Mouse (Mus musculus) lung, adult 2 months (tissue): ENCODE measurements around the gene Tead1. TPM values are rescaled to one million over a fixed set of nuclear protein-coding genes. Genes with fewer than 3 reads are reported as not detected.

Experiments
- DNase-seq: peaks from one replicate; pipeline ENCODE4 v3.0.0; 2022
- H3K4me1 ChIP-seq: fragments of 200-500 bp; 2 replicates; pipeline ENCODE4 v1.6.1; 2011; ENCODE audit warnings: low read length; ENCODE audit not compliant: control insufficient read depth, insufficient read depth
- H3K4me3 ChIP-seq: fragments of 200-500 bp; replicated peaks from 2 replicates; pipeline ENCODE3; 2011; ENCODE audit warnings: low read depth, mild to moderate bottlenecking, control low read depth, low read length; ENCODE audit errors: extremely low read depth
- CTCF ChIP-seq: fragments of 200-500 bp; IDR thresholded peaks from 2 replicates; pipeline ENCODE4 v1.5.1; 2011; ENCODE audit warnings: mild to moderate bottlenecking, low read length, control low read depth; ENCODE audit not compliant: insufficient read depth
- POLR2A ChIP-seq: fragments of 200-500 bp; IDR thresholded peaks from 2 replicates; pipeline ENCODE4 v1.6.1; 2011; ENCODE audit warnings: low read depth, mild to moderate bottlenecking, control low read depth, low read length, borderline replicate concordance; ENCODE audit errors: extremely low read depth
- WGBS: fragments of 180-500 bp; shearing (Covaris S2); methylation state at CpG from one replicate; pipeline ENCODE4 v1.1.7; 2018; 5-methylcytosine and 5-hydroxymethylcytosine counted together
- polyA plus RNA-seq: library from polyadenylated mRNA; depleted of rRNA; stranded (reverse); fragments of >200 nt; gene quantifications from 2 replicates; pipeline ENCODE4 v1.2.3, GENCODE M21; 2012

Gene Tead1
- polyA plus RNA-seq, 1 experiment, result 45.9 TPM

- Histone ChIP-seq H3K4me3 (no peak overlapping the region), H3K4me1 (peaks cover 6% of the 10 kb centered on the region; the same call in 1 of the 2 replicates)
- TF ChIP-seq POLR2A (no peak), CTCF (no peak)
- WGBS, result 77% methylated on average over 6 of the region's 6 CpGs
- DNase-seq, result no peak
Measured at GRCm38 (mm10) chr7:112792679-112793078, 113.6 kb downstream of the Tead1 start.

GRCm38 (mm10) chr7:112793903-112794302 lies 114.8 kb downstream of the Tead1 start:
- DNase-seq, result no peak
- no peak overlapping the region for H3K4me3 ChIP-seq
- H3K4me1 ChIP-seq, result no peaks in the 10 kb centered on the region; the same call in 1 of the 2 replicates
- WGBS, result 49% methylated on average over 7 of the region's 7 CpGs
- TF ChIP-seq CTCF, result no peak
- no peak for TF ChIP-seq POLR2A

- 19% methylated on average over 2 of the region's 2 CpGs for WGBS
- DNase-seq, result no peak
- H3K4me3 ChIP-seq, result no peak overlapping the region
- no peaks in the 10 kb centered on the region for H3K4me1 ChIP-seq
- no peak for TF ChIP-seq POLR2A
Measured at GRCm38 (mm10) chr7:112794481-112794880, 115.4 kb downstream of the Tead1 start.

GRCm38 (mm10) chr7:112797526-112798321 lies 118.6 kb downstream of the Tead1 start:
- no peak for DNase-seq
- WGBS, result 68% methylated on average over 8 of the region's 8 CpGs
- H3K4me1 ChIP-seq, result no peaks in the 10 kb centered on the region
- H3K4me3 ChIP-seq, result no peak overlapping the region
- TF ChIP-seq CTCF, result no peak
- no peak for TF ChIP-seq POLR2A

GRCm38 (mm10) chr7:112801706-112802105 lies 122.6 kb downstream of the Tead1 start:
- DNase-seq, result no peak
- TF ChIP-seq CTCF (no peak), POLR2A (no peak)
- Histone ChIP-seq H3K4me1 (peaks cover under 1% of the 10 kb centered on the region; the same call in 1 of the 2 replicates), H3K4me3 (no peak overlapping the region)
- 66% methylated on average over 8 of the region's 8 CpGs for WGBS

GRCm38 (mm10) chr7:112806718-112807400 lies 127.7 kb downstream of the Tead1 start:
- no peak for DNase-seq
- TF ChIP-seq POLR2A, result no peak
- no peak for TF ChIP-seq CTCF
- no peak overlapping the region for H3K4me3 ChIP-seq
- WGBS, result 48% methylated on average over 2 of the region's 2 CpGs
- peaks cover 5% of the 10 kb centered on the region; the same call in 1 of the 2 replicates for H3K4me1 ChIP-seq

- H3K4me1 ChIP-seq, result peaks cover 5% of the 10 kb centered on the region; the same call in 1 of the 2 replicates
- TF ChIP-seq CTCF (no peak), POLR2A (no peak)
- no peak for DNase-seq
- no peak overlapping the region for H3K4me3 ChIP-seq
- WGBS, result 9% methylated on average over 6 of the region's 6 CpGs
Measured at GRCm38 (mm10) chr7:112807401-112807751, 128.3 kb downstream of the Tead1 start.

GRCm38 (mm10) chr7:112810752-112811151 lies 131.6 kb downstream of the Tead1 start:
- Histone ChIP-seq H3K4me3 (no peak overlapping the region), H3K4me1 (peaks cover 7% of the 10 kb centered on the region; the same call in 1 of the 2 replicates)
- WGBS, result 62% methylated on average over 7 of the region's 7 CpGs
- DNase-seq, result no peak
- TF ChIP-seq POLR2A (no peak), CTCF (no peak)

- 88% methylated on average over 10 of the region's 10 CpGs for WGBS
- H3K4me1 ChIP-seq, result 0 out of 2 replicates have a peak, but pooled peaks cover 2% of the 10 kb centered on the region
- DNase-seq, result no peak
- TF ChIP-seq POLR2A (no peak), CTCF (no peak)
- H3K4me3 ChIP-seq, result no peak overlapping the region
Measured at GRCm38 (mm10) chr7:112812037-112812775, 133.1 kb downstream of the Tead1 start.
